Mouse (Mus musculus): ENCODE results near the gene Tdrd1. TPM values are rescaled to one million over a fixed set of nuclear protein-coding genes. Genes with fewer than 3 reads are reported as not detected.
A peak's percentile ranks its signal among the peaks of the same experiment; 100 is the strongest.

Gene Tdrd1
- polyA plus RNA-seq, 1 experiment from 2014 or later, result 0.97 TPM

GRCm38 (mm10) chr19:56842974-56843373, 17.0 kb downstream of the Tdrd1 start:
- Histone ChIP-seq H3K9ac (ENCODE audit: low read length) (no peak overlapping the region), H3K36me3 (ENCODE audit: control insufficient read depth, insufficient read depth, low read length) (no peaks in the 10 kb centered on the region), H3K27ac (ENCODE audit: low read depth, low read length) (no peak overlapping the region), H3K9me3 (ENCODE audit: control insufficient read depth, low read length) (no peaks in the 10 kb centered on the region), H3K27me3 (ENCODE audit: control insufficient read depth, insufficient read depth, low read length) (no peaks in the 10 kb centered on the region), H3K4me2 (ENCODE audit: low read depth) (no peak overlapping the region), H3K4me3 (ENCODE audit: low read depth, low read length) (no peak overlapping the region), H3K4me1 (ENCODE audit: control insufficient read depth, insufficient read depth, low read length) (no peaks in the 10 kb centered on the region)
- no peak for DNase-seq (ENCODE audit: low spot score)
- WGBS, result 88% methylated on average over 12 of the region's 12 CpGs
- no peak for ATAC-seq (ENCODE audit: insufficient read depth, low FRiP score, low TSS enrichment)

- Histone ChIP-seq H3K4me2 (ENCODE audit: low read depth) (no peak overlapping the region), H3K4me1 (ENCODE audit: control insufficient read depth, insufficient read depth, low read length) (no peaks in the 10 kb centered on the region; the same call in 1 of the 2 replicates), H3K9ac (ENCODE audit: low read length) (no peak overlapping the region), H3K27ac (ENCODE audit: low read depth, low read length) (no peak overlapping the region), H3K4me3 (ENCODE audit: low read depth, low read length) (no peak overlapping the region), H3K27me3 (ENCODE audit: control insufficient read depth, insufficient read depth, low read length) (no peaks in the 10 kb centered on the region), H3K36me3 (ENCODE audit: control insufficient read depth, insufficient read depth, low read length) (no peaks in the 10 kb centered on the region), H3K9me3 (ENCODE audit: control insufficient read depth, low read length) (no peaks in the 10 kb centered on the region)
- ATAC-seq (ENCODE audit: insufficient read depth, low FRiP score, low TSS enrichment) (no peak), DNase-seq (ENCODE audit: low spot score) (no peak)
Observed at GRCm38 (mm10) chr19:56852590-56852989, 26.6 kb downstream of the Tdrd1 start.

DNA sequence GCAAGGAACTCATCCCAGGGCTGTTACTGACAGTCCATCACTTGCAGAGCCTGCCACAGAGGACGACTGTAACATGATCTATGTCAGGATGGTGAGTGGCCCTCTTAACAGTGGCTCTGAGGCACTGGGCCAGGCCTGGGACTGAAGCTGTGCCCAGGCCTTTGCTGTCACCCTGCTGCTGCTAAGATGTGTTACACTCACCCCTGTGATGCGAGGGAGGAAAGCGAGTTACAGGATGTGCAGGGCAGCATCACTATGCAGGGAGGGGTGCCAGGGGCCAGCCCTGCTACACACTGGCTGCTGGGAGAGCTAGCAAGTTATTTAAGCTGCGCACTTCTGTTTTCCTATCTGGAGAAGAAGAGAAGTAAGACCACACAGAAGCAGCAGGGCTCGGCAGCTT, 30.4 kb downstream of the Tdrd1 start:
- Histone ChIP-seq H3K4me1 (ENCODE audit: control insufficient read depth, insufficient read depth, low read length) (no peaks in the 10 kb centered on the region; the same call in 1 of the 2 replicates), H3K9ac (ENCODE audit: low read length) (no peak overlapping the region), H3K27me3 (ENCODE audit: control insufficient read depth, insufficient read depth, low read length) (no peaks in the 10 kb centered on the region), H3K27ac (ENCODE audit: low read depth, low read length) (no peak overlapping the region), H3K4me2 (ENCODE audit: low read depth) (no peak overlapping the region), H3K36me3 (ENCODE audit: control insufficient read depth, insufficient read depth, low read length) (no peaks in the 10 kb centered on the region), H3K4me3 (ENCODE audit: low read depth, low read length) (no peak overlapping the region), H3K9me3 (ENCODE audit: control insufficient read depth, low read length) (no peaks in the 10 kb centered on the region)
- ATAC-seq (ENCODE audit: insufficient read depth, low FRiP score, low TSS enrichment) (no peak), DNase-seq (ENCODE audit: low spot score) (no peak)
- WGBS, result 54% methylated on average over 5 of the region's 5 CpGs

DNA sequence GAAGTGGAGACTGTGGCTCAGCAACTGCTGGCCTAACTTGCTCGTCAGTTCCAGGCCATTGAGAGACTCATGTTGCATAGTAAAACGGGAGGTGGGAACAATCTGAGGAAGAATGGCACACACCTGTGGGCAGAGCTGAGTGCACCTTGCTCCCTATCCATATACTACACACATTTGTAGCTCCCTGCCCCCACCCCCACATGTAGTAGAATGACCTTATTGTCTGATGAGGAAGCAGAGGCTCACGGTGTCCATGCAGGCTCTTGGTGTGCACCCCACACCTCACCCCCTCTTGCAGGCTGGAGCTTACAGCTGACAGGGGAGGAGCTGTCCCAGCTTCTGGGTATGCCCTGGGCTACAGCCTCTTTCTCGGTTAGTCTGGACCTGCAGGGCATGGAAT, 41.7 kb downstream of the Tdrd1 start:
- Histone ChIP-seq H3K4me1 (ENCODE audit: control insufficient read depth, insufficient read depth, low read length) (no peaks in the 10 kb centered on the region), H3K27ac (ENCODE audit: low read depth, low read length) (no peak overlapping the region), H3K4me3 (ENCODE audit: low read depth, low read length) (no peak overlapping the region), H3K27me3 (ENCODE audit: control insufficient read depth, insufficient read depth, low read length) (0 out of 2 replicates have a peak, but pooled peaks cover 3% of the 10 kb centered on the region), H3K4me2 (ENCODE audit: low read depth) (no peak overlapping the region), H3K9ac (ENCODE audit: low read length) (no peak overlapping the region), H3K9me3 (ENCODE audit: control insufficient read depth, low read length) (no peaks in the 10 kb centered on the region), H3K36me3 (ENCODE audit: control insufficient read depth, insufficient read depth, low read length) (no peaks in the 10 kb centered on the region)
- 72% methylated on average over 4 of the region's 4 CpGs for WGBS
- DNase-seq (ENCODE audit: low spot score) (no peak), ATAC-seq (ENCODE audit: insufficient read depth, low FRiP score, low TSS enrichment) (no peak)

- peak within 1 kb of the TSS; percentile 27 for H3K9ac ChIP-seq (ENCODE audit: low read length)
- peak within 1 kb of the TSS; percentile 93 for H3K4me2 ChIP-seq (ENCODE audit: low read depth)
- no peak within 1 kb of the TSS for H3K27ac ChIP-seq (ENCODE audit: low read depth, low read length)
- H3K27me3 ChIP-seq (ENCODE audit: control insufficient read depth, insufficient read depth, low read length), result peaks cover 35% of the 10 kb centered on the region
- DNase-seq (ENCODE audit: low spot score) (peak; percentile 56), ATAC-seq (ENCODE audit: insufficient read depth, low FRiP score, low TSS enrichment) (no peak)
- H3K9me3 ChIP-seq (ENCODE audit: control insufficient read depth, low read length), result no peaks in the 10 kb centered on the region
- peaks cover 5% of the 10 kb centered on the region; the same call in 1 of the 2 replicates for H3K4me1 ChIP-seq (ENCODE audit: control insufficient read depth, insufficient read depth, low read length)
- H3K36me3 ChIP-seq (ENCODE audit: control insufficient read depth, insufficient read depth, low read length), result no peaks in the 10 kb centered on the region
- peak within 1 kb of the TSS; percentile 44 for H3K4me3 ChIP-seq (ENCODE audit: low read depth, low read length)
- WGBS, result 2% methylated on average over 70 of the region's 71 CpGs
Observed at GRCm38 (mm10) chr19:56873816-56874600, 48.0 kb downstream of the Tdrd1 start, which contains the start of gene Vwa2. Vwa2 (plus strand) TSS chr19:56874249.

GRCm38 (mm10) chr19:56874601-56875315, 48.7 kb downstream of the Tdrd1 start:
- peak overlapping the region; percentile 44 for H3K4me3 ChIP-seq (ENCODE audit: low read depth, low read length)
- H3K36me3 ChIP-seq (ENCODE audit: control insufficient read depth, insufficient read depth, low read length), result no peaks in the 10 kb centered on the region
- no peak for ATAC-seq (ENCODE audit: insufficient read depth, low FRiP score, low TSS enrichment)
- peak overlapping the region; percentile 27 for H3K9ac ChIP-seq (ENCODE audit: low read length)
- peak; percentile 39 for DNase-seq (ENCODE audit: low spot score)
- H3K9me3 ChIP-seq (ENCODE audit: control insufficient read depth, low read length), result no peaks in the 10 kb centered on the region
- H3K4me1 ChIP-seq (ENCODE audit: control insufficient read depth, insufficient read depth, low read length), result peaks cover 5% of the 10 kb centered on the region; the same call in 1 of the 2 replicates
- WGBS, result 10% methylated on average over 30 of the region's 30 CpGs
- H3K27ac ChIP-seq (ENCODE audit: low read depth, low read length), result no peak overlapping the region
- H3K4me2 ChIP-seq (ENCODE audit: low read depth), result peak overlapping the region; percentile 93
- peaks cover 35% of the 10 kb centered on the region for H3K27me3 ChIP-seq (ENCODE audit: control insufficient read depth, insufficient read depth, low read length)

GRCm38 (mm10) chr19:56877364-56877763, 51.4 kb downstream of the Tdrd1 start:
- H3K4me3 ChIP-seq (ENCODE audit: low read depth, low read length), result no peak overlapping the region
- no peaks in the 10 kb centered on the region for H3K36me3 ChIP-seq (ENCODE audit: control insufficient read depth, insufficient read depth, low read length)
- no peak overlapping the region for H3K4me2 ChIP-seq (ENCODE audit: low read depth)
- no peaks in the 10 kb centered on the region for H3K9me3 ChIP-seq (ENCODE audit: control insufficient read depth, low read length)
- H3K27me3 ChIP-seq (ENCODE audit: control insufficient read depth, insufficient read depth, low read length), result peaks cover 32% of the 10 kb centered on the region
- DNase-seq (ENCODE audit: low spot score), result no peak
- no peak for ATAC-seq (ENCODE audit: insufficient read depth, low FRiP score, low TSS enrichment)
- WGBS, result 80% methylated on average over 6 of the region's 6 CpGs
- peaks cover 5% of the 10 kb centered on the region; the same call in 1 of the 2 replicates for H3K4me1 ChIP-seq (ENCODE audit: control insufficient read depth, insufficient read depth, low read length)
- H3K27ac ChIP-seq (ENCODE audit: low read depth, low read length), result no peak overlapping the region
- H3K9ac ChIP-seq (ENCODE audit: low read length), result no peak overlapping the region

- ATAC-seq (ENCODE audit: insufficient read depth, low FRiP score, low TSS enrichment), result no peak
- H3K4me3 ChIP-seq (ENCODE audit: low read depth, low read length), result no peak overlapping the region
- no peak overlapping the region for H3K27ac ChIP-seq (ENCODE audit: low read depth, low read length)
- no peak overlapping the region for H3K4me2 ChIP-seq (ENCODE audit: low read depth)
- H3K27me3 ChIP-seq (ENCODE audit: control insufficient read depth, insufficient read depth, low read length), result no peaks in the 10 kb centered on the region
- no peak for DNase-seq (ENCODE audit: low spot score)
- H3K4me1 ChIP-seq (ENCODE audit: control insufficient read depth, insufficient read depth, low read length), result no peaks in the 10 kb centered on the region
- H3K9ac ChIP-seq (ENCODE audit: low read length), result no peak overlapping the region
- WGBS, result 87% methylated on average over 10 of the region's 10 CpGs
- H3K9me3 ChIP-seq (ENCODE audit: control insufficient read depth, low read length), result no peaks in the 10 kb centered on the region
- H3K36me3 ChIP-seq (ENCODE audit: control insufficient read depth, insufficient read depth, low read length), result no peaks in the 10 kb centered on the region
Observed at GRCm38 (mm10) chr19:56887879-56888278, 61.9 kb downstream of the Tdrd1 start.

Measured in neural tube, embryonic 11.5 days (tissue).